Mouse (Mus musculus) ZHBTc4 (cell line): ENCODE measurements around the gene Gbp2b.

ENCODE experiments used
- DNase-seq: peaks from one replicate; pipeline ENCODE4 v3.0.0-alpha.2; 2011; ENCODE audit warnings: low read depth, low spot score

Gene Gbp2b

GRCm38 (mm10) chr3:142620111-142620955 lies 25.7 kb downstream of the Gbp2b start, which contains the start of gene Gbp2:
Gene Gbp2 (plus strand): TSS chr3:142620602.
- DNase-seq: peak; percentile 17

DNA sequence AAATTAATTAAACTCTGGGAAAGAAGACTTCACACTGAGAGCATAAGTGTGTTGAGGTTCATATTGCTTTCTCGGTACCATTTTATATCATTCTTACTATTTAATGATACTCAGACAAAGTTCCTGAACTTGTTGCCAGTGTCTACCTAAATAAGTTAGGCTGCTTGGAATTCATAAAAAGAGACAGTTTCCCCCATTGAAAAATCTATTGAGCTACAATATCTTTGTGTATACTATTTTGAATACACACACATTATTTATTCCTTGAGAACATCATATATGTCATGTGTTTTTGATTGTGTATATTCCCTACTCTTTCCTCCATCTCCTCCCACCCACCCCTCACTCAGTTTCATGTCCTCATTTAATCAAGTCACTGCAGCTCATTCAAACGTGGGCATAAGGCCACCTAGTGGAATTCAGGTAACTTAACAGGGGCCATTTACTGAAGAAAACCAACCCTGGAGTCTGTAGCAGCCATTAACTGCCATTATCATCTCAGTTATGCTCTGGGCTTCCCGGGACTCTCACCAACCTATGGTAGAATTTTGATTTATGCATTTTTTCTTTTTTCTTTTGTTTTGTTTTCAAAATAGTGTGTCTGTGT lies 26.4 kb downstream of the Gbp2b start:
- DNase-seq: peak; percentile 42

DNA sequence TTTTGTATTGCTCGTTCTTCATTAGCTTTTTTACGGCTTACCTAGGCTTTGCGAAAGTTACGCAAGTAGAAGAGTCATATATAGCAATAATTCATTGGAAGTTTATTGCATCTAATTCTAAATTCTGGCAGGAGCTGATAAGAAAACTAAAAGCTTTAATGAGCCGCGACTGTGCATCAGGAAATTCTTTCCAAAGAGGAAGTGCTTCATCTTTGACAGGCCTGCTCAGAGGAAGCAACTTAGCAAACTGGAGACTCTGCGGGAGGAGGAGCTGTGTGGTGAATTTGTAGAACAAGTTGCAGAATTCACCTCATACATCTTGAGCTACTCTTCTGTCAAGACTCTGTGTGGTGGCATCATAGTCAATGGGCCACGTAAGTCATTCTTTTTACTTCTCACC lies 35.7 kb downstream of the Gbp2b start:
- no peak for DNase-seq

DNA sequence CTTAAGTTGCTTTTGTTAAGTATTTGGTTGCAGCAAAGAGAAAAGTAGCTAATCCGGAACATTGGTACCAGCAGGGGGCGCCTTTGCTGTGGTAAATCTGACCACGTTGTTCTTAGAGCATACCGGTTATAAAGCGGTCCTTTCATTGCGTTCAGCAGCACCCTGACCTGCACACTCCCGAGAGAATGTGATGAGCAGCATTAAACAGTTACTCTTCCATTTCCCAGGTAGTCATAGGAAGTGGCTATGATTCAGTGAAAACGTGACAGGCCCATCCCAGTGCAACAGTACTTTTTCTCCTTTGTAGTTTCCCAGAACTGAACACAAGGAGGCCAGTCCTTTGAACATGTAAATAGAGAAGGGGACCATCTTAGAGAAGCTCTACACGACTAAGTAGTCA lies 45.6 kb downstream of the Gbp2b start:
- DNase-seq: peak; percentile 91

- DNase-seq: peak; percentile 53
These were observed 51.3 kb downstream of the Gbp2b start for GRCm38 (mm10) chr3:142645949-142646348.

DNA sequence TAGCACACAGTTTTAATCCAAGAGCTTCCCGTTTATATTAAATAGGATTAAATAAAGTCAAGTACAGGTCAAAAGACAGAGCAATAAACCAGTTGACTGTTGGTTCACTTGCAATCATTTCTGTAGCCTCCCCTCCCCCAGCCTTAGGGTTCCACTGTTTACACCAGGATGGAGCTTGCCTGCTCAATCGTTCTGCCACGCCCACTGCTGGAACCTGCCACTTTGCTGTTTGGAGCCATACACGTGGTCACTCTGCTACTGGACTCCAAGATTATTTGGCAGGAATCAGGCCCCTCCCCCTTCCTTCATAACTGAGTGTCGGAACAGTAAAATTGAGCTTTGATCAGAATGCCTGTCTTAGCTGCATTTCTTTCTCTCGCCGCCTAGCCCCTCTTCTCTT lies 53.2 kb downstream of the Gbp2b start:
- DNase-seq: peak; percentile 36

- DNase-seq: peak; percentile 93
These were observed 55.6 kb downstream of the Gbp2b start for GRCm38 (mm10) chr3:142650205-142650604.

DNA sequence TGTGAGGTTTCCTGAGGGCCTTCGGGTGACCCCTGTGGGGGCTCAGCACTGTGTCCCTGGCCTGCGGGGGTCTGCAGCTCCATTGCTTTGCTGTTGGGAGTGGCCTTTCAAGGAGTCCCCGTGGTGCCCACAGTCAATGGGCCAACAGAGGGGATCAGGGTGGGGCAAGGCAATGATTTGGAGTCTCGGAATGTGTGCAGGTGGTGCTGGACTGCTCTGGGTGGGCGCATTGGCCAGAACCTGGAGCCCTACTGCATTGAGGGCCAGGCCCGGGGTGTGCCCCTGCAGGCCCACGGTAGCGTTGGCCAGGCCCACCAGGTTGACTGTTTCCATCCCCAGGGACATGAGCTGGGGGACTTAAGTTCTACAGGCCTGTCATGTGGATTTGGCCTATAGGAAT lies 70.1 kb downstream of the Gbp2b start:
- no peak for DNase-seq
